Mouse (Mus musculus) C2C12 (cell line): ENCODE results near the gene Fbxl19.

Source experiments
- CTCF ChIP-seq: IDR thresholded peaks from one replicate; pipeline ENCODE4 v1.5.1; 2011; ENCODE audit not compliant: control insufficient read depth, insufficient read depth, insufficient read length
- FOSL1 ChIP-seq: IDR thresholded peaks from one replicate; pipeline ENCODE4 v1.8.0; 2011; ENCODE audit warnings: mild to moderate bottlenecking, low read length; ENCODE audit not compliant: poor library complexity, insufficient read depth, severe bottlenecking
- MAX ChIP-seq: IDR thresholded peaks from one replicate; pipeline ENCODE4 v1.6.1; 2011; ENCODE audit warnings: mild to moderate bottlenecking, control low read depth
- MYOD1 ChIP-seq: IDR thresholded peaks from one replicate; pipeline ENCODE4 v1.6.1; 2011; ENCODE audit warnings: low read depth; ENCODE audit not compliant: control insufficient read depth, insufficient read length
- MYOG ChIP-seq: IDR thresholded peaks from one replicate; pipeline ENCODE4 v1.6.1; 2011; ENCODE audit not compliant: control insufficient read depth, insufficient read length; ENCODE audit errors: extremely low read depth

DNA sequence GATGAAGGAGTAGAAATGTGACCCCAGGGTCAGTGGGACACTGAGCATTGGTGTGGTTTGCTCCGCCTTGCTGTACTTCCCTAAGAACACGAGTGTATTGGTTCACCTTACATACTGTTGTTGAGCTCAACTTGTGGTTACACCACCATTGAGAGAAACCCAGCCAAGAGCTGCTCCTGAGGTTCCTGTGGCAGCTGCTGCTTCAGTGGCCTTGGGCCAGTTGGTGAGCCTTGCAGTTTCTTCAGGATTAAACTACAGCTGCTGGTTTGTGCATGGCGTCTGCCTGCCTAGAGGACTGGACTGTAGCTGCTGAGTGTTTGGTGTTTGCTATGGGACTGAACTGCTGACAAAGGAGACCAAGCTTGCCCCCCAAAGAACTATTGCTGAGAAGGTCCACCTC, 32.9 kb upstream of the Fbxl19 start:
- TF ChIP-seq CTCF (no peak), MYOD1 (no peak), MYOG (no peak), FOSL1 (no peak), MAX (no peak)
